Mouse (Mus musculus): Measurements from ENCODE around the gene Wwox. TPM values are rescaled to one million over a fixed set of nuclear protein-coding genes. Genes with fewer than 3 reads are reported as not detected.
A peak's percentile ranks its signal among the peaks of the same experiment; 100 is the strongest.

Wwox gene
- polyA plus RNA-seq, 1 experiment from 2014 or later, result 12.1 TPM

DNA sequence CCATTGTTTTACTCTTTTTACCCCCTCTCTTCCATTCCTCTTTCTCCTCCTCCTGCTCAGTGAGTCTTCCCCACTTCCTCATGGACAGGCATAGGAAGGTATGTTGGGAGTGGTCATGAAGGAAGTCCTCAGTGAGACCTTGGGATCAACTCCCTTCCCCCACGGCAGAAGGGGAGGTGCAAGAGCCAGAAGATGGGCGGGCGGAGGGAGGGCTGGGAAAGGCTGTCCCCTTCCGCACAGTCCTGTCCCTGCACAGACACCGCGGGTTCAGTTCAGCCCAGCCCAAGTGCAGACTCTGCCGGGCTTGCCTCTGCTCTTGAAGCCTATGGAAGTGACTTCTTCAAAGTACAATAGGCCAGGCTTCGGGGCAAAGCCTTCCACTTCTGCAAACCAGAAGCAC lies 38.3 kb downstream of the Wwox start:
- no peak overlapping the region for H3K27ac ChIP-seq
- no peaks in the 10 kb centered on the region for H3K27me3 ChIP-seq (ENCODE audit: poor library complexity, severe bottlenecking)
- no peak overlapping the region for H3K4me3 ChIP-seq
- no peaks in the 10 kb centered on the region for H3K9me3 ChIP-seq
- WGBS, result 82% methylated on average over 8 of the region's 8 CpGs
- no peak for DNase-seq (ENCODE audit: extremely low spot score, low spot score)
- peaks cover 6% of the 10 kb centered on the region for H3K36me3 ChIP-seq (replicated peaks)
- peaks cover 6% of the 10 kb centered on the region for H3K4me1 ChIP-seq

DNA sequence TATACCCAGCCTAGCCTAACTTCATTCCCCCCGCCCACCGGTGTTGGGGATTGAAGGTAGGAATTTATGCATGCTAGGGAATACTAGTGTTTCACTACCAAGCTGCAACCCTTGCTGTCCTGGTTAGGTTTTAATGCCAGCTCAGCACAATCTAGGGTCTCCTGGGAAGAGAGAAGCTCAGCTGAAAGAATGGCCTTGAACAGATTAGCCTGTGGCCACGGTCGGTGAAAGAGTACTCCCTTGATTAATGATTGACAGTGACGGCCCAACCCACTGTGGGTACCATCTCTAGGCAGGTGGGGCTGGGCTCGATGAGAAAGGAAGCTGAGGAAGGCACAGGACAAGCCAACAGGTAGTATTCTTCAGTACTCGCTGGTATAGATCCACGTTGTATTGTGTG lies 40.3 kb downstream of the Wwox start:
- Histone ChIP-seq H3K36me3 (replicated peaks) (no peaks in the 10 kb centered on the region), H3K27me3 (ENCODE audit: poor library complexity, severe bottlenecking) (no peaks in the 10 kb centered on the region), H3K4me3 (no peak overlapping the region), H3K27ac (no peak overlapping the region), H3K9me3 (no peaks in the 10 kb centered on the region), H3K4me1 (peaks cover 6% of the 10 kb centered on the region)
- WGBS, result 86% methylated on average over 8 of the region's 8 CpGs
- DNase-seq (ENCODE audit: extremely low spot score, low spot score), result no peak

DNA sequence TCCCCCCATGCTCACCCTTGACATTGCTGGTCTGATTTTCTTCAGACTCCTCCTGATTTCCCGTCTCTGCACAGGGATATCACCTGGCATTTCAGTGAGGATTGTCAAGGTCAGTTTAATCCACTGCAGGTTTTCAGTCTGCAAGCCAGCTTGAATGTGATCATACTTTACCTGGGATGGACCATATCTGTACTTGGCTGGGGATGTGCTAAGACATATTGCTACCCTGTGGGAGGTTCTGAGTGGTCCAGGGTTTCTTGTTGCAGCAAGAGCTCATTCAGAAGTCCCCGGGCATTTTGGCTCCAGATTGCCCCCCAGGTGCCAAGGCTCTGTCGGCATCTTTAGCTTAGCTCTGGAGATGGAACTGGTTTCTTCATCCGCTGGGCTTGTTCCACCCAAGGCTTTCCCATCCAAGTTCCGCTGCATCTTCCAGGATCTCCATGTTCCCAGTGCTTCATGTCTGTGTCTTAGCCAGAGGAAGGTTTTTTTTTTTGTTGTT lies 52.3 kb downstream of the Wwox start:
- WGBS, result 88% methylated on average over 5 of the region's 5 CpGs
- H3K9me3 ChIP-seq, result no peaks in the 10 kb centered on the region
- DNase-seq (ENCODE audit: extremely low spot score, low spot score), result no peak
- no peaks in the 10 kb centered on the region for H3K4me1 ChIP-seq
- H3K27ac ChIP-seq, result no peak overlapping the region
- no peaks in the 10 kb centered on the region for H3K27me3 ChIP-seq (ENCODE audit: poor library complexity, severe bottlenecking)
- no peak overlapping the region for H3K4me3 ChIP-seq
- H3K36me3 ChIP-seq (replicated peaks), result no peaks in the 10 kb centered on the region

DNA sequence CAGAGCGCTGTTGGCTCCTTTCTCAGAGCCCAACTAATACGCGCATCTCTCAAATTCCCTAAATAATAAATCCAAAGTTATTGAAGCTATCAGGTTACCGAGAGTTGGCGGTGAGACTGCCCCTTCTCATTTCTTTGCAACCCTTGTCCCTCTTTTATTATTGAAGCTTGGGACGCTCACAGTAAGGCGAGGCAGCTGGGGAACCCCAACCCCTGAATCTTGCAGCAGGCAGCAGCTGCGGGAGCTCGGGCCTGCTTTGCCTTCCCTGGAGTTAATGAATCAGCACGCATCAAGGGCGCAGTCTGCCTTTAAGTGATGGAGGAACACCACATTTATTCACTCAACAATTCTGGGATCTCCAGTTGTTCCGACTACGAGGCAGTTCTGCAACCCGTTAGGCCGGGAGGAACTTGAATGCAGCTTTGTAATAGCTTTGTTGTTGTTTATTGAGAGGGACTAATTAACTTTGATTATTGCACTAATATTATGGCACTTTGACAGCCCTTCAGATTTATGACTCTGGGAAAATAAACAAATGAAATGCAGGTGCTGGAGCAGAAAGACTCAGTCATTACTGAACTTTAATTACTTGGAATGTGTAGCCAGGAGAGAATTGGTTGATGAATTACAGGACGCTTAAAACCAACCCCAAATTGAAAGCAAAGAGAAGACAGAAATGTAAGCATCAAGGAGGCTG lies 60.1 kb downstream of the Wwox start:
- peaks cover 56% of the 10 kb centered on the region for H3K4me1 ChIP-seq
- DNase-seq (ENCODE audit: extremely low spot score, low spot score), result no peak
- no peak overlapping the region for H3K4me3 ChIP-seq

DNA sequence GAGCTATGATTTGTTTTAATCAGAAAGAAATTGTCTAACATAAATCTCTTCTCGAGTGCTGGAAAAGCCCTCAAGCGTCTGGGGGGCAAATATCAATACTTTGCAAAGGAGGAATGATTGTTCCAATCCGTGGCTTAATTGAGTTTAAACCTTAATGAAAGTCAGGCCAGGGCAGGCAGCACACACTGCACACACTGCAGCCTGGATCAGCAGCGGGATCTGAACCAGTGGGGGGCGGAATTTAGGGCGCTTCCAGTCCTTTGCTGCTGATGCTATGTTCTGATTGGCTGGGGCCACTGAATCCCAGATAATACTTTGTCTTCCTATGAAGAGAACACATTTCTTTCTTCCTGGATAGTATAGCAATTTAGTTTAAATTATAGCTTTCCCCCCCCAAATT lies 62.5 kb downstream of the Wwox start:
- peaks cover 70% of the 10 kb centered on the region for H3K4me1 ChIP-seq
- H3K9me3 ChIP-seq, result no peaks in the 10 kb centered on the region
- DNase-seq (ENCODE audit: extremely low spot score, low spot score), result no peak
- peaks cover 37% of the 10 kb centered on the region; the same call in 1 of the 2 replicates for H3K27me3 ChIP-seq (ENCODE audit: poor library complexity, severe bottlenecking)
- H3K27ac ChIP-seq, result peak overlapping the region; percentile 32; the same call in 1 of the 2 replicates
- H3K36me3 ChIP-seq (replicated peaks), result no peaks in the 10 kb centered on the region
- no peak overlapping the region for H3K4me3 ChIP-seq
- WGBS, result 26% methylated on average over 6 of the region's 6 CpGs

More for the DNA sequence above, 60.1 kb downstream of the Wwox start:
- no peak overlapping the region for H3K27ac ChIP-seq
- H3K9me3 ChIP-seq, result no peaks in the 10 kb centered on the region
- H3K27me3 ChIP-seq (ENCODE audit: poor library complexity, severe bottlenecking), result peaks cover 27% of the 10 kb centered on the region; the same call in 1 of the 2 replicates
- 58% methylated on average over 16 of the region's 16 CpGs for WGBS
- H3K36me3 ChIP-seq (replicated peaks), result no peaks in the 10 kb centered on the region

DNA sequence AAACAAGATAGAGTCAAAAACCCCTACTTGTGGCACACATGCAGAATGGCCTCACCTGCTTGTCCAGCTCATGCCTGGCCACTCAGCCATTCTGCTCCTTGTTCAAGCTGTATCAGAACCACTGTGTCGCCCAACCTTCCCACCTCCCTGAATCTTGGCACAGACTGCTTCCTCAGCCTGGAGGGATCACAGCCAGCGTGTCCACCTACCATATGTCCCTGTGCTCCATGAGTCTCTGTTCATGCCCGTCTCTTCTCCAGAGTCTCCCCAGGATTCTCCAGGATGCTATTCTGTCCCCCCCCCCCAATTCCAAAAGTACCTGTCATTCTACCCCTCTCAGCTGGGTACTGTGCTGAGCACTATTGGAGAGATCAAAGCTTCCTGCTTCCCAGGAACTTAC lies 63.7 kb downstream of the Wwox start:
- H3K4me1 ChIP-seq, result peaks cover 68% of the 10 kb centered on the region
- H3K36me3 ChIP-seq (replicated peaks), result no peaks in the 10 kb centered on the region
- 79% methylated on average over 3 of the region's 3 CpGs for WGBS

DNA sequence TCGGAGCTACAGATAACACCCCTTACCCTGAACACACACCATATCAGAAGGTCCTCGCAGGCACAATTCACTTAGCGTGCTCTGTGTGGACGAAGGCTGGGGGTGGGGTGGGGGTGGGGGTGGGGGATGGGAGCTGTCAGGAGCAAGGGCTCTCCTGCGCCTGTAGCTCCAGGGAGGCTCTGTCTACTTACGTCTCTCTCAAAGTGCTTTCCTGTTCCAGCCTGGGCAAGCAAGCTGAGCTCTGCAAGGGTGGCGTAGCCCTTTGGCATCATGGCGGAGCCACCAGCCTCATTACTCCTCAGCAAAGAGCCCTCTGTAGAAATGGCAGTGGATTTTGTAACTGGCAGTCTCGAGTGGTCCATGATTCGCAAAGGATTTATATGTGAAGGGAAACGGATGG lies 65.4 kb downstream of the Wwox start:
- no peak overlapping the region for H3K4me3 ChIP-seq
- peak overlapping the region; percentile 49; the same call in 1 of the 2 replicates for H3K27ac ChIP-seq
- WGBS, result 67% methylated on average over 11 of the region's 11 CpGs
- peaks cover 54% of the 10 kb centered on the region for H3K4me1 ChIP-seq
- peaks cover 36% of the 10 kb centered on the region; the same call in 1 of the 2 replicates for H3K27me3 ChIP-seq (ENCODE audit: poor library complexity, severe bottlenecking)
- DNase-seq (ENCODE audit: extremely low spot score, low spot score), result no peak
- H3K9me3 ChIP-seq, result no peaks in the 10 kb centered on the region
- no peaks in the 10 kb centered on the region for H3K36me3 ChIP-seq (replicated peaks)

More for the DNA sequence above, 63.7 kb downstream of the Wwox start:
- Histone ChIP-seq H3K4me3 (no peak overlapping the region), H3K9me3 (no peaks in the 10 kb centered on the region), H3K27me3 (ENCODE audit: poor library complexity, severe bottlenecking) (peaks cover 35% of the 10 kb centered on the region; the same call in 1 of the 2 replicates), H3K27ac (no peak overlapping the region)
- no peak for DNase-seq (ENCODE audit: extremely low spot score, low spot score)

DNA sequence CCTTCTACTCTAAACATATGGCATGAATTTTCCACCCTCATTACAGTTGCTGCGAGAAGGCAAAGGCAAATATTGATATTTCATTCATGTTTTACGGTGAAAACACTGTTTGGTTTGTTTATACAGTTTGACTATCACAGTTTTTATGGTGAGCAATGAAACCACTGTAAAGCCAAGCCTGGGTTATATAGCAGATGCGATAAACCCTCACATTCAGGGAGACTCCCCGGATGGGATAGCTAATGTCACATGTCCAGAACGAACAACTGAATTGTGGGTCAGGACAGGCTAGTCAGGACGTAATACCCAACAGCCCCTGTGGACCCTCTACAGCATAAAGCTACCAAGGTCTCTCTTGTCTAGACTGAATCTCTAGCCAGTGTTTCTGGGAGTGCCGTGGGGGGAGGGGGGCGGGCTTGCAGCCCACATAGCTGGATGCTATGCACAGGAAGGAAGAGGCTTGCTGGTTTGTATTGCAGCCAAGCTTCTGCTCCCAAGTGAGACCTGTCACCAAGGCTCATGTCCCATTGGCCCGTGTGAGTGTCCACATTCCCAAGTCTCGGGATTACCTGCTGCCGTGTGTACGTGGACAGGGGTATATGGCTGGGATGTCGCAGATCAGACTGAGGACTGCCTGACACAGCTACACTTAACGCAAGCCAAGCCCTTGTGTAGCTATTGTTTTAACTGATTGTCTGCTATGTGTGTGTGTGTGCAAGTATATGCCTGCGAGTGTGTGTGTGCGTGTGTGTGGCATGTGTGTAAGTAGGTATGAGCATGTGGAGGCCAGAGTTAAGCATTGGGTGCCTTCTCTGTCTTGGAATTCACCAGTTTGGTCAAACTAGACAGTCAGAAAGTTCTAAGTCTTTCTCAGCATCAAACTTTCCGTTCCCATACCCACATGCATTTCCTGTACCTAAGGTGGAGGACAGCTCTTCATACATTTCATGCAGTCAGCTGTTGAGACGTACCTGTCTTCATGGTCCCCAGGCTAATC lies 66.2 kb downstream of the Wwox start:
- Histone ChIP-seq H3K4me3 (no peak overlapping the region), H3K36me3 (replicated peaks) (no peaks in the 10 kb centered on the region), H3K27ac (no peak overlapping the region)

DNA sequence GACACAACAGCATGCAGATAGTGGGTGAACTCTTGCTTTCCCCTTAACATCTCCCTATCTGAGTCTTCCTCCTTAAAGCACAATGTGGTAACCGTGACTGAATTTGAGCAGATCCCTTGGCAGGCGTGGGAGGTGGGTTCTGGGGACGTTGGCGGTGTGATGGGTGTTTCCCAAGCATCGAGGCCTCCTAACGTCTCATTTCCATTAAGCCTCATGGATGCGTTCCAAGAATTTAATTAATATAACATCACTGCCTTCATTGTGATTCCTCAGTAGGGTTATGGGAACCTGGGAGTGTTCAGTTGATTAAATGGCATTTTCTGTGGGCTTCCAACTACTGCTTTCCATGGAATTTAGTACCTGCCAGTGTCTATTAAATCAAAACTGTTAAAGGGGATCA lies 67.9 kb downstream of the Wwox start:
- WGBS, result 89% methylated on average over 7 of the region's 7 CpGs
- H3K27ac ChIP-seq, result no peak overlapping the region
- H3K27me3 ChIP-seq (ENCODE audit: poor library complexity, severe bottlenecking), result peaks cover 40% of the 10 kb centered on the region
- no peaks in the 10 kb centered on the region for H3K9me3 ChIP-seq
- no peaks in the 10 kb centered on the region for H3K36me3 ChIP-seq (replicated peaks)
- H3K4me1 ChIP-seq, result peaks cover 38% of the 10 kb centered on the region
- no peak overlapping the region for H3K4me3 ChIP-seq
- DNase-seq (ENCODE audit: extremely low spot score, low spot score), result no peak

More for the DNA sequence above, 66.2 kb downstream of the Wwox start:
- peaks cover 33% of the 10 kb centered on the region; the same call in 1 of the 2 replicates for H3K27me3 ChIP-seq (ENCODE audit: poor library complexity, severe bottlenecking)
- H3K4me1 ChIP-seq, result peaks cover 53% of the 10 kb centered on the region
- H3K9me3 ChIP-seq, result no peaks in the 10 kb centered on the region
- DNase-seq (ENCODE audit: extremely low spot score, low spot score), result no peak
- WGBS, result 89% methylated on average over 18 of the region's 18 CpGs

DNA sequence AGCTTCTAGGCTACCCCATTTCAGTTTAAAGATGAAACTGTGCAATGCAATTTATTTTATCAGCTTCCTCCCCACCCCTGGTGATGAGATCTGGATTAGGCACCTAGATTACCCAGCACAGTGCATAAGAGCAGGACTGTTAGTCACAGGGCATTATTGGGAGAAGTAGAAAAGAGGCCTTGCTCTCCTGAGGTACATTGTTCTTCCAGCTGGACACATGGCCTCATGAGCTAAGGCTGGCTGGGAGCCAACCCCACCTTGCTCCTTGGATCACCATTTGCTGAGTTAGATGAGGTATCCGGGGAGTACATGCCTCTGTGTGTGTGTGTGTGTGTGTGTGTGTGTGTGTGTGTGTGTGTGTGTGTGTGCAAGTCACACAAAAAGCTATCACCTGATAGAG lies 70.8 kb downstream of the Wwox start:
- peaks cover 28% of the 10 kb centered on the region for H3K4me1 ChIP-seq
- no peak for DNase-seq (ENCODE audit: extremely low spot score, low spot score)
- H3K4me3 ChIP-seq, result no peak overlapping the region
- peaks cover 53% of the 10 kb centered on the region for H3K27me3 ChIP-seq (ENCODE audit: poor library complexity, severe bottlenecking)
- no peaks in the 10 kb centered on the region for H3K36me3 ChIP-seq (replicated peaks)
- H3K9me3 ChIP-seq, result no peaks in the 10 kb centered on the region
- 90% methylated on average over 1 of the region's 1 CpGs for WGBS
- no peak overlapping the region for H3K27ac ChIP-seq

DNA sequence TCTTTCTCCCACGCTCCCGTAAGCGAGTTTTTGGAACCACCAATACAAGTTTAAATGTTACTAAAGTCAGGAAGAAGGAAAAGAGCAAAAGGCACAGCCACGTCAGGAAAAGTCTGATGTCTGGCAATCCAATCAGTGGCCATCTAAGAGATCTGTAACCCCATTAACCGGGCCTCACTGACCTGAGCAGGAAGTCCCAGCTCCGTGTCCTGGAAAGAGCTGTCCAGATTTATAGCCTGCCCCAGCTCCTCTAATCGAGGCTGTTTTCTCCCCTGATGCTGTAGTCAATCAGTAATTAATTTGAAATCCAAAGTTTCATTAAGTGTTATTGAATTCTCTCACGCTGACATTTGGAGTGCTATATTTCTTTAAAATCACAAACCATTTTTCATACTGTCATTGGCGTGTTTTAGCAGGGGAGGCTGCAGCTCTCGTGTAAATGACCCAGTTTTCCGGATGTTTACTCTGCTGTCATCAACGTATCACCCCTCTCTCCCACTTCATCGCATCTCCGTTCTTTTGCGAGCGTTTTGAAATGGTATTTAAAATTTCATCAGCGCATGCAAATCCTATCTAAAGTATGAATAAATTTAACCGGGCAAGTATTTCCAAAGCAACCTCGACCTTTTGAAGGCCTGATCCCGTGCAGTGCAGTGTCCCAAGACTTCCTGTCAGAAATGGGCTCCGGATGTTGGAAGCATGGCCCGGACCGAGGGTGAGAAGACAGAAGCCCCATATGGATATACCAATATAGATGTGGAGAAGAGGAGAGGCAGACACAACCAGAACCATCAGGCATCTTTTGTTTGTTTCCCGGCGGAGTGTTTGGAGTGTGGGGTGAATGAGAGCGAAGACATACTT lies 72.8 kb downstream of the Wwox start:
- no peak overlapping the region for H3K4me3 ChIP-seq
- peaks cover 26% of the 10 kb centered on the region for H3K4me1 ChIP-seq
- peaks cover 44% of the 10 kb centered on the region for H3K27me3 ChIP-seq (ENCODE audit: poor library complexity, severe bottlenecking)
- no peaks in the 10 kb centered on the region for H3K9me3 ChIP-seq
- no peak overlapping the region for H3K27ac ChIP-seq
- WGBS, result 92% methylated on average over 26 of the region's 26 CpGs
- no peaks in the 10 kb centered on the region for H3K36me3 ChIP-seq (replicated peaks)
- no peak for DNase-seq (ENCODE audit: extremely low spot score, low spot score)

DNA sequence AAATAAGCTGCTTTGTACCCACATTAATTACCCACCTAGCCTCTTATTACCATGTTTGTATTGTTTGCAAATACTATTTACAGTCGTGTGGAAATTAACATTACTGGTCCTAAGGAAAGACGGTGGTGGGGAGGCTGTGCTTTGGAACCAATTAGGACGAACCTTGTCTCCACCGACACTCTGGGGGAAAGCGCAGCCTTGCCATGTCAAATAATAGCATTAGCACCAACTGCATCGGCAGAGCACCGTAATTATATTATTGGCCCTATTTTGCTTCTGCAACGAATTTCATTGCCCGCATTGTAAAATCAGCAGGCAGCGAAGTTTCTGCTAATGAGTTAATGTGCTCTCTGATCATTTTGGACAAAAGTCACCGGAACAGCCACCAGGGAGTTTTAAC lies 75.2 kb downstream of the Wwox start:
- no peak for DNase-seq (ENCODE audit: extremely low spot score, low spot score)
- H3K36me3 ChIP-seq (replicated peaks), result no peaks in the 10 kb centered on the region
- 39% methylated on average over 11 of the region's 11 CpGs for WGBS
- H3K4me3 ChIP-seq, result no peak overlapping the region
- no peaks in the 10 kb centered on the region for H3K9me3 ChIP-seq
- H3K27me3 ChIP-seq (ENCODE audit: poor library complexity, severe bottlenecking), result peaks cover 37% of the 10 kb centered on the region
- H3K4me1 ChIP-seq, result peaks cover 20% of the 10 kb centered on the region
- H3K27ac ChIP-seq, result no peak overlapping the region
